Comparison of ENCODE assay signal across 24 mouse cellular contexts in genomic region chr8:41600255-41600654, GRCm38 (mm10).
"Had no signal": no experiment of that assay in that cellular context is flagged by ENCODE, and none has a peak within 500 bp of the region (broad histone marks: within the 10 kb centered on the region; RNA-seq: fewer than 3 reads in every experiment).

No protein-coding gene starts in this region.

- H3K27ac ChIP-seq: heart, adult 2 months; heart, embryonic 13.5 days; heart, embryonic 15.5 days; hindbrain, embryonic 13.5 days; hindbrain, embryonic 15.5 days; hindbrain, postnatal 0 days; kidney, embryonic 15.5 days; kidney, postnatal 0 days; left cerebral cortex, adult 2 months; limb, embryonic 10.5 days; limb, embryonic 12.5 days; liver, embryonic 13.5 days; liver, embryonic 15.5 days had no signal

- H3K4me3 ChIP-seq: heart, adult 2 months; heart, embryonic 13.5 days; heart, embryonic 15.5 days; hindbrain, embryonic 13.5 days; hindbrain, embryonic 15.5 days; kidney, embryonic 15.5 days; left cerebral cortex, adult 2 months; limb, embryonic 10.5 days; limb, embryonic 12.5 days; liver, embryonic 13.5 days; liver, embryonic 15.5 days had no signal

- DNase-seq: gastrocnemius, postnatal 14 days; gastrocnemius, postnatal 36 days; heart, adult 11 months; heart, adult 2 months; heart, postnatal 14 days; heart, postnatal 36 days; kidney, adult 11 months; kidney, adult 2 months; kidney, adult 9 months; kidney, postnatal 14 days; kidney, postnatal 4 days; liver, embryonic 13.5 days had no signal

- H3K27me3 ChIP-seq: heart, embryonic 13.5 days; heart, embryonic 15.5 days; hindbrain, embryonic 13.5 days; hindbrain, embryonic 15.5 days; kidney, embryonic 15.5 days; limb, embryonic 12.5 days; liver, embryonic 13.5 days; liver, embryonic 15.5 days had no signal

- H3K9ac ChIP-seq: heart, embryonic 13.5 days; heart, embryonic 15.5 days; hindbrain, embryonic 13.5 days; hindbrain, embryonic 15.5 days; kidney, embryonic 15.5 days; limb, embryonic 12.5 days; liver, embryonic 13.5 days; liver, embryonic 15.5 days had no signal

- H3K36me3 ChIP-seq: heart, embryonic 13.5 days; heart, embryonic 15.5 days; hindbrain, embryonic 13.5 days; hindbrain, embryonic 15.5 days; kidney, embryonic 15.5 days; limb, embryonic 10.5 days; limb, embryonic 12.5 days; liver, embryonic 13.5 days; liver, embryonic 15.5 days had no signal

- H3K4me1 ChIP-seq: heart, embryonic 13.5 days; heart, embryonic 15.5 days; hindbrain, embryonic 13.5 days; hindbrain, embryonic 15.5 days; kidney, embryonic 15.5 days; limb, embryonic 10.5 days; limb, embryonic 12.5 days; liver, embryonic 13.5 days; liver, embryonic 15.5 days had no signal

- ATAC-seq: hindbrain, postnatal 0 days; intestine, embryonic 16.5 days had no signal
